Mouse (Mus musculus): Measurements from ENCODE around the gene Aox1. TPM values are rescaled to one million over a fixed set of nuclear protein-coding genes. Genes with fewer than 3 reads are reported as not detected.

Aox1 gene
- polyA plus RNA-seq, 1 experiment from 2014 or later: 0.18 TPM

GRCm38 (mm10) chr1:58072991-58073730, 43.4 kb downstream of the Aox1 start:
- H3K4me2 ChIP-seq: no peak overlapping the region
- H3K9ac ChIP-seq (ENCODE audit: low read length): no peak overlapping the region
- no peak overlapping the region for H3K27ac ChIP-seq (ENCODE audit: low read depth, low read length)
- no peaks in the 10 kb centered on the region for H3K4me1 ChIP-seq (ENCODE audit: control insufficient read depth, insufficient read depth, low read length)
- no peaks in the 10 kb centered on the region for H3K27me3 ChIP-seq (ENCODE audit: control insufficient read depth, insufficient read depth, low read length)
- H3K4me3 ChIP-seq (ENCODE audit: low read depth, low read length): no peak overlapping the region
- ATAC-seq (ENCODE audit: low FRiP score) (no peak), DNase-seq (ENCODE audit: low spot score, missing footprints) (peak; percentile 78)
- H3K9me3 ChIP-seq (ENCODE audit: control insufficient read depth, low read length): no peaks in the 10 kb centered on the region
- no peaks in the 10 kb centered on the region for H3K36me3 ChIP-seq (ENCODE audit: control insufficient read depth, insufficient read depth, low read length)
- WGBS: 80% methylated on average over 12 of the region's 12 CpGs

- no peaks in the 10 kb centered on the region for H3K4me1 ChIP-seq (ENCODE audit: control insufficient read depth, insufficient read depth, low read length)
- H3K9ac ChIP-seq (ENCODE audit: low read length): no peak overlapping the region
- H3K4me3 ChIP-seq (ENCODE audit: low read depth, low read length): no peak overlapping the region
- ATAC-seq (ENCODE audit: low FRiP score): no peak
- 85% methylated on average over 2 of the region's 2 CpGs for WGBS
- DNase-seq (ENCODE audit: low spot score, missing footprints): peak; percentile 62
- H3K36me3 ChIP-seq (ENCODE audit: control insufficient read depth, insufficient read depth, low read length): no peaks in the 10 kb centered on the region
- H3K27me3 ChIP-seq (ENCODE audit: control insufficient read depth, insufficient read depth, low read length): no peaks in the 10 kb centered on the region
- no peaks in the 10 kb centered on the region for H3K9me3 ChIP-seq (ENCODE audit: control insufficient read depth, low read length)
- no peak overlapping the region for H3K27ac ChIP-seq (ENCODE audit: low read depth, low read length)
- no peak overlapping the region for H3K4me2 ChIP-seq
These were observed 44.5 kb downstream of the Aox1 start for GRCm38 (mm10) chr1:58074266-58074665.

GRCm38 (mm10) chr1:58077882-58078281, 48.2 kb downstream of the Aox1 start:
- Histone ChIP-seq H3K4me2 (no peak overlapping the region), H3K4me1 (ENCODE audit: control insufficient read depth, insufficient read depth, low read length) (no peaks in the 10 kb centered on the region), H3K27me3 (ENCODE audit: control insufficient read depth, insufficient read depth, low read length) (no peaks in the 10 kb centered on the region), H3K4me3 (ENCODE audit: low read depth, low read length) (no peak overlapping the region), H3K9ac (ENCODE audit: low read length) (no peak overlapping the region), H3K36me3 (ENCODE audit: control insufficient read depth, insufficient read depth, low read length) (no peaks in the 10 kb centered on the region), H3K9me3 (ENCODE audit: control insufficient read depth, low read length) (no peaks in the 10 kb centered on the region), H3K27ac (ENCODE audit: low read depth, low read length) (no peak overlapping the region)
- no peak for ATAC-seq (ENCODE audit: low FRiP score)
- DNase-seq (ENCODE audit: low spot score, missing footprints): no peak

GRCm38 (mm10) chr1:58078390-58078789, 48.7 kb downstream of the Aox1 start:
- Histone ChIP-seq H3K9me3 (ENCODE audit: control insufficient read depth, low read length) (no peaks in the 10 kb centered on the region), H3K4me1 (ENCODE audit: control insufficient read depth, insufficient read depth, low read length) (no peaks in the 10 kb centered on the region), H3K4me3 (ENCODE audit: low read depth, low read length) (no peak overlapping the region), H3K9ac (ENCODE audit: low read length) (no peak overlapping the region), H3K4me2 (no peak overlapping the region), H3K36me3 (ENCODE audit: control insufficient read depth, insufficient read depth, low read length) (no peaks in the 10 kb centered on the region), H3K27me3 (ENCODE audit: control insufficient read depth, insufficient read depth, low read length) (no peaks in the 10 kb centered on the region), H3K27ac (ENCODE audit: low read depth, low read length) (no peak overlapping the region)
- DNase-seq (ENCODE audit: low spot score, missing footprints): peak; percentile 33
- 94% methylated on average over 7 of the region's 7 CpGs for WGBS
- ATAC-seq (ENCODE audit: low FRiP score): no peak

- ATAC-seq (ENCODE audit: low FRiP score) (no peak), DNase-seq (ENCODE audit: low spot score, missing footprints) (peak; percentile 37)
- Histone ChIP-seq H3K4me2 (no peak overlapping the region), H3K9ac (ENCODE audit: low read length) (no peak overlapping the region), H3K27me3 (ENCODE audit: control insufficient read depth, insufficient read depth, low read length) (no peaks in the 10 kb centered on the region), H3K9me3 (ENCODE audit: control insufficient read depth, low read length) (no peaks in the 10 kb centered on the region), H3K27ac (ENCODE audit: low read depth, low read length) (no peak overlapping the region), H3K36me3 (ENCODE audit: control insufficient read depth, insufficient read depth, low read length) (no peaks in the 10 kb centered on the region), H3K4me1 (ENCODE audit: control insufficient read depth, insufficient read depth, low read length) (no peaks in the 10 kb centered on the region), H3K4me3 (ENCODE audit: low read depth, low read length) (no peak overlapping the region)
- 93% methylated on average over 5 of the region's 5 CpGs for WGBS
These were observed 50.0 kb downstream of the Aox1 start for GRCm38 (mm10) chr1:58079689-58080088.

- no peaks in the 10 kb centered on the region for H3K36me3 ChIP-seq (ENCODE audit: control insufficient read depth, insufficient read depth, low read length)
- no peaks in the 10 kb centered on the region for H3K27me3 ChIP-seq (ENCODE audit: control insufficient read depth, insufficient read depth, low read length)
- H3K27ac ChIP-seq (ENCODE audit: low read depth, low read length): no peak overlapping the region
- H3K9me3 ChIP-seq (ENCODE audit: control insufficient read depth, low read length): no peaks in the 10 kb centered on the region
- DNase-seq (ENCODE audit: low spot score, missing footprints): no peak
- 84% methylated on average over 4 of the region's 4 CpGs for WGBS
- no peak overlapping the region for H3K4me2 ChIP-seq
- H3K9ac ChIP-seq (ENCODE audit: low read length): no peak overlapping the region
- ATAC-seq (ENCODE audit: low FRiP score): no peak
- no peak overlapping the region for H3K4me3 ChIP-seq (ENCODE audit: low read depth, low read length)
- H3K4me1 ChIP-seq (ENCODE audit: control insufficient read depth, insufficient read depth, low read length): no peaks in the 10 kb centered on the region
These were observed 50.7 kb downstream of the Aox1 start for GRCm38 (mm10) chr1:58080446-58080845.

GRCm38 (mm10) chr1:58081356-58081755, 51.6 kb downstream of the Aox1 start:
- 89% methylated on average over 5 of the region's 5 CpGs for WGBS
- ATAC-seq (ENCODE audit: low FRiP score): no peak
- H3K27ac ChIP-seq (ENCODE audit: low read depth, low read length): no peak overlapping the region

GRCm38 (mm10) chr1:58089316-58089715, 59.6 kb downstream of the Aox1 start:
- Histone ChIP-seq H3K4me1 (ENCODE audit: control insufficient read depth, insufficient read depth, low read length) (no peaks in the 10 kb centered on the region), H3K9ac (ENCODE audit: low read length) (no peak overlapping the region), H3K4me3 (ENCODE audit: low read depth, low read length) (no peak overlapping the region), H3K27ac (ENCODE audit: low read depth, low read length) (no peak overlapping the region), H3K9me3 (ENCODE audit: control insufficient read depth, low read length) (no peaks in the 10 kb centered on the region), H3K4me2 (no peak overlapping the region), H3K27me3 (ENCODE audit: control insufficient read depth, insufficient read depth, low read length) (no peaks in the 10 kb centered on the region), H3K36me3 (ENCODE audit: control insufficient read depth, insufficient read depth, low read length) (no peaks in the 10 kb centered on the region)
- ATAC-seq (ENCODE audit: low FRiP score): no peak
- no peak for DNase-seq (ENCODE audit: low spot score, missing footprints)
- WGBS: 63% methylated on average over 5 of the region's 5 CpGs

More at GRCm38 (mm10) chr1:58081356-58081755, 51.6 kb downstream of the Aox1 start:
- H3K4me2 ChIP-seq: no peak overlapping the region
- DNase-seq (ENCODE audit: low spot score, missing footprints): no peak
- H3K27me3 ChIP-seq (ENCODE audit: control insufficient read depth, insufficient read depth, low read length): no peaks in the 10 kb centered on the region
- no peak overlapping the region for H3K9ac ChIP-seq (ENCODE audit: low read length)
- no peaks in the 10 kb centered on the region for H3K36me3 ChIP-seq (ENCODE audit: control insufficient read depth, insufficient read depth, low read length)
- no peaks in the 10 kb centered on the region for H3K9me3 ChIP-seq (ENCODE audit: control insufficient read depth, low read length)
- H3K4me1 ChIP-seq (ENCODE audit: control insufficient read depth, insufficient read depth, low read length): no peaks in the 10 kb centered on the region
- no peak overlapping the region for H3K4me3 ChIP-seq (ENCODE audit: low read depth, low read length)

GRCm38 (mm10) chr1:58090191-58090590, 60.5 kb downstream of the Aox1 start:
- no peak overlapping the region for H3K4me2 ChIP-seq
- H3K4me1 ChIP-seq (ENCODE audit: control insufficient read depth, insufficient read depth, low read length): no peaks in the 10 kb centered on the region
- H3K9ac ChIP-seq (ENCODE audit: low read length): no peak overlapping the region
- no peaks in the 10 kb centered on the region for H3K36me3 ChIP-seq (ENCODE audit: control insufficient read depth, insufficient read depth, low read length)
- DNase-seq (ENCODE audit: low spot score, missing footprints): no peak
- H3K9me3 ChIP-seq (ENCODE audit: control insufficient read depth, low read length): no peaks in the 10 kb centered on the region
- 86% methylated on average over 4 of the region's 4 CpGs for WGBS
- no peak for ATAC-seq (ENCODE audit: low FRiP score)
- no peaks in the 10 kb centered on the region for H3K27me3 ChIP-seq (ENCODE audit: control insufficient read depth, insufficient read depth, low read length)
- H3K27ac ChIP-seq (ENCODE audit: low read depth, low read length): no peak overlapping the region
- H3K4me3 ChIP-seq (ENCODE audit: low read depth, low read length): no peak overlapping the region
